Mouse (Mus musculus): ENCODE data around the gene Rab34. TPM values are rescaled to one million over a fixed set of nuclear protein-coding genes. Genes with fewer than 3 reads are reported as not detected.

The Rab34 gene
- polyA plus RNA-seq (2012; rRNA removed), result 78.1 and 92.4 TPM in 2 replicates

DNA sequence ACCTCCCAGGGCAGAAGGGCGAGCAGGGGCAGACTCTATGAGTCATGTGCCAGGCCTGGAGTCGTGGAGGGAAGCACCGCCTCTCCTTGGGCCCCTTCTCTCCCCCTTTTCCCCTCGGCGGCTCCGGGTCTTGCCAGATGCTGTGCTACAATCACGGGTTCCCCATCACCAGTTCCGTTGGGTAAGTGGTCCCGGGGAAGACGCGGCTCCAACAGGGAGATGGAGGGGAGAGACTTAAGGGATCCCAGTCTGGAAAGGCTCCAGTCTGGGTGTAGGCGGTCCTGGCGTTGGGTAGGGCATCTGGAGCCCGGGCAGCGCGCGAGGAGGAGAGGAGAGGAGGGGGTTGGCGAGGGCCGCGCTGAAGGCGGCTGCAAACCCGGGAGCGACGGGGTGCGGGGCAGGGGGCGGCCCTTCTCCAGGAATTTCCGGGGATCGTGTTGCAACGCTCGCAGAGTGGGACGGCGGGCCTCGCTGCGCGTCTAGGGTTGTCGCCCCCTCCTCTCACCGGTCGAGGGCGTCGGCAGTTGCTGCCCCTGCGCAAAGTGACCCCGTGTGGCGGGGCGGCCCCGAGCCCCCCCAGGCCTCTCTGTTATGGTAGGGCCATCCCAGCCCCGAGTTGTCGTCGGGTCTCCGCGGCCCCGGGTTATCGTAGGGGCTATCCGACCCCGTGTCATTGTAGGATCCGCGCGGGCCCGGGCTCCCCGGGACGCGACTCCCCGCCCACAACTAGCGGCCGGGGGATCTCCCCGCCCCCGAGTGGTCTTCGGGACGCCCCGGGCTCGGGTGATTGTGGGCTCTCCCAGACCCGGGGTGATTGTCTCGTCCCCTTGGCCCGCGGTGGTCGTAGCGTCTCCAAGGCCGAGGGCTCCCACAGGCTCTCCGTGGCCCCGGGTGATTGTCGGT is at the start of gene Rab34:
TSS of gene Rab34 (plus strand) at position 100 of the 903 bp plus-strand sequence.
- H3K4me1 ChIP-seq (ENCODE audit: control insufficient read depth, insufficient read depth, low read length), result peaks cover 13% of the 10 kb centered on the region
- H3K36me3 ChIP-seq (ENCODE audit: control insufficient read depth, insufficient read depth, low read length), result no peaks in the 10 kb centered on the region
- TF ChIP-seq POLR2A (IDR thresholded peaks at IDR 0.05; ENCODE audit: low read depth, low read length) (no peak), CTCF (conservative IDR thresholded peaks at IDR 0.05; ENCODE audit: insufficient read depth, insufficient read length, low read depth, low read length) (no peak)
- peak within 1 kb of the TSS; percentile 90 for H3K27ac ChIP-seq (ENCODE audit: insufficient read depth, low read depth, low read length)
- no peaks in the 10 kb centered on the region for H3K27me3 ChIP-seq (replicated peaks; ENCODE audit: control insufficient read depth, insufficient read depth, low read length)
- WGBS, result under 1% methylated on average over 78 of the region's 80 CpGs
- peak within 1 kb of the TSS; percentile 87 for H3K4me3 ChIP-seq (ENCODE audit: insufficient read depth, low read depth, low read length)
- peak; percentile 81 for DNase-seq

DNA sequence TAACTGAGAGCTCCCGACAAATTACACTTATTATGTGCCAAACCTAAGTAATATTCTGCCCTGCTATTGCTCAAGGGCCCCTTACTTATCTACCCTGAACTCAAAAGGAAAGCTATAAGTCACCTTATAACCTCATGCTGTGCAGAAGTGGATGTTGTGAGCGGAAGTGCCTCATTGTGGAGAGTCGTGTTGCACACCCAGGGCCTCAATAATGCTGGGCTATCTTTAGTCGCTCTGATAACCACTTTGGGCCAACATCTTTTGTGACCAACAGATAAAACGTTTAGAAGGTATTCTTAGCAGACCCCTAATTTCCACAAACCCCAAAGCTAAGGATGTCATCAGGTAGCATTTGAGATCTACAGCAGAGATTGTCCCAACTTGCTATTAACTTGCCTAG is 47.6 kb upstream of the Rab34 start:
- TF ChIP-seq POLR2A (IDR thresholded peaks at IDR 0.05; ENCODE audit: low read depth, low read length) (no peak), CTCF (conservative IDR thresholded peaks at IDR 0.05; ENCODE audit: insufficient read depth, insufficient read length, low read depth, low read length) (no peak)
- H3K36me3 ChIP-seq (ENCODE audit: control insufficient read depth, insufficient read depth, low read length), result no peaks in the 10 kb centered on the region
- no peak for DNase-seq
- WGBS, result 76% methylated on average over 5 of the region's 5 CpGs
- peaks cover 27% of the 10 kb centered on the region for H3K4me1 ChIP-seq (ENCODE audit: control insufficient read depth, insufficient read depth, low read length)
- H3K4me3 ChIP-seq (ENCODE audit: insufficient read depth, low read depth, low read length), result no peak overlapping the region
- no peak overlapping the region for H3K27ac ChIP-seq (ENCODE audit: insufficient read depth, low read depth, low read length)
- no peaks in the 10 kb centered on the region for H3K27me3 ChIP-seq (replicated peaks; ENCODE audit: control insufficient read depth, insufficient read depth, low read length)

DNA sequence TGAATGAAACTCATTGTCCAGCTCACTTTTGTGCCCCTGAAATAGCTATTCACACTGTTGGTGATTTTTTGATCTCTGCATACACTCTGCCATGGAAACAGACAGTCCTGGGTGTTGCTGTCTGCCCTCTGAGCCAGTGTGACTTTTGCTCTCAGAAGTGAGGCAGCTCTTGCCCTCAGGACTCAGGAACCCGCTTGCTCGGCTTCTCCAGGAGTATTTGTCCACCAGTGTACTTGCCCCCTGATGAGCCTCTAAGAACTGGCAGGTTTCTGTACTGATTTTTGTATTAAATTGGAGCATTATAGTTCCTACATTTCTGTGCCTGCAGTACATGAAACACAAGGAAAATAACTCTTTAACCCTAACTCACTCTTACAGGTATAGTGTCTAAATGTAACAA is 44.7 kb upstream of the Rab34 start:
- 48% methylated on average over 2 of the region's 2 CpGs for WGBS
- peak; percentile 54 for DNase-seq
- Histone ChIP-seq H3K27ac (ENCODE audit: insufficient read depth, low read depth, low read length) (peak overlapping the region; percentile 63; the same call in 1 of the 2 replicates), H3K27me3 (replicated peaks; ENCODE audit: control insufficient read depth, insufficient read depth, low read length) (no peaks in the 10 kb centered on the region), H3K4me3 (ENCODE audit: insufficient read depth, low read depth, low read length) (no peak overlapping the region), H3K4me1 (ENCODE audit: control insufficient read depth, insufficient read depth, low read length) (peaks cover 19% of the 10 kb centered on the region), H3K36me3 (ENCODE audit: control insufficient read depth, insufficient read depth, low read length) (no peaks in the 10 kb centered on the region)
- TF ChIP-seq CTCF (conservative IDR thresholded peaks at IDR 0.05; ENCODE audit: insufficient read depth, insufficient read length, low read depth, low read length), result no peak
- no peak for TF ChIP-seq POLR2A (IDR thresholded peaks at IDR 0.05; ENCODE audit: low read depth, low read length)

DNA sequence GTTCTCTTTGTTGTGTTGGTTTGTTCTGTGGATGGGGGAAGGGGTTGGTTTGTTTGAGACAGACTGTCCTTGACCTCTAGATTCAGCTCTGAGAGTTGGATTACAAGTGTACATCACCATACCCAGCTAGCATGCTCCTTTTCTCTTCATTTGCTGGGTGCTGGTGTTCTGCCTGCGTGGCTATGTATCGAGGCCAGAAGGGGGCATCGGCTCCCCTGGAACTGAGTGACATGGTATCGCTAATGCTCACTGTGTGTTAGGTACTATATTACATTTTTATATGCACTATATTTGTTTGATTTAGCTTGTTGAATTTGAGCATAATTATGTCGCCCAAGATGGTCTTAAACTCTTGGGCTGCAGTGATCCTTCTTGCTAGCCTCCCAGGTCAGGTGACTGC is 42.1 kb upstream of the Rab34 start:
- WGBS, result 85% methylated on average over 5 of the region's 5 CpGs
- Histone ChIP-seq H3K36me3 (ENCODE audit: control insufficient read depth, insufficient read depth, low read length) (no peaks in the 10 kb centered on the region), H3K27ac (ENCODE audit: insufficient read depth, low read depth, low read length) (peak overlapping the region; percentile 42; the same call in 1 of the 2 replicates), H3K27me3 (replicated peaks; ENCODE audit: control insufficient read depth, insufficient read depth, low read length) (no peaks in the 10 kb centered on the region), H3K4me1 (ENCODE audit: control insufficient read depth, insufficient read depth, low read length) (peaks cover 19% of the 10 kb centered on the region), H3K4me3 (ENCODE audit: insufficient read depth, low read depth, low read length) (no peak overlapping the region)
- no peak for DNase-seq
- TF ChIP-seq POLR2A (IDR thresholded peaks at IDR 0.05; ENCODE audit: low read depth, low read length), result no peak
- TF ChIP-seq CTCF (conservative IDR thresholded peaks at IDR 0.05; ENCODE audit: insufficient read depth, insufficient read length, low read depth, low read length), result peak; percentile 29; the same call in 1 of the 2 replicates

GRCm38 (mm10) chr11:78146707-78147543 is 41.3 kb upstream of the Rab34 start:
- TF ChIP-seq POLR2A (IDR thresholded peaks at IDR 0.05; ENCODE audit: low read depth, low read length) (no peak), CTCF (conservative IDR thresholded peaks at IDR 0.05; ENCODE audit: insufficient read depth, insufficient read length, low read depth, low read length) (no peak)
- 78% methylated on average over 6 of the region's 6 CpGs for WGBS
- H3K4me3 ChIP-seq (ENCODE audit: insufficient read depth, low read depth, low read length), result no peak overlapping the region
- no peaks in the 10 kb centered on the region for H3K27me3 ChIP-seq (replicated peaks; ENCODE audit: control insufficient read depth, insufficient read depth, low read length)
- H3K27ac ChIP-seq (ENCODE audit: insufficient read depth, low read depth, low read length), result peak overlapping the region; percentile 42; the same call in 1 of the 2 replicates
- no peaks in the 10 kb centered on the region for H3K36me3 ChIP-seq (ENCODE audit: control insufficient read depth, insufficient read depth, low read length)
- DNase-seq, result no peak
- peaks cover 12% of the 10 kb centered on the region for H3K4me1 ChIP-seq (ENCODE audit: control insufficient read depth, insufficient read depth, low read length)

- TF ChIP-seq POLR2A (IDR thresholded peaks at IDR 0.05; ENCODE audit: low read depth, low read length) (no peak), CTCF (conservative IDR thresholded peaks at IDR 0.05; ENCODE audit: insufficient read depth, insufficient read length, low read depth, low read length) (peak; percentile 80)
- Histone ChIP-seq H3K27me3 (replicated peaks; ENCODE audit: control insufficient read depth, insufficient read depth, low read length) (no peaks in the 10 kb centered on the region), H3K4me1 (ENCODE audit: control insufficient read depth, insufficient read depth, low read length) (peaks cover 5% of the 10 kb centered on the region; the same call in 1 of the 2 replicates), H3K27ac (ENCODE audit: insufficient read depth, low read depth, low read length) (no peak overlapping the region), H3K36me3 (ENCODE audit: control insufficient read depth, insufficient read depth, low read length) (no peaks in the 10 kb centered on the region), H3K4me3 (ENCODE audit: insufficient read depth, low read depth, low read length) (no peak overlapping the region)
- peak; percentile 48 for DNase-seq
- 40% methylated on average over 1 of the region's 1 CpGs for WGBS
Observed at GRCm38 (mm10) chr11:78151161-78151560, 37.1 kb upstream of the Rab34 start.
